Mouse (Mus musculus): ENCODE results near the gene Olfr1279.
"Not testable (repeated sequence)": the region's sequence is repeated elsewhere in the genome, so short reads cannot be mapped to it uniquely, and the experiment has no call there.

Gene Olfr1279

GRCm38 (mm10) chr2:111300374-111300773 is at the start of gene Olfr1279:
Gene Olfr1279, plus strand, starts transcription at chr2:111300635.
- DNase-seq: no peak

- no peak for DNase-seq
Measured at GRCm38 (mm10) chr2:111254216-111254615, 46.2 kb upstream of the Olfr1279 start, which contains the start of gene Olfr1276. Gene Olfr1276, plus strand, starts transcription at chr2:111254516.

- DNase-seq: no peak
Measured at GRCm38 (mm10) chr2:111274006-111274405, 26.4 kb upstream of the Olfr1279 start, which contains the start of gene Olfr1277. Gene Olfr1277, minus strand, starts transcription at chr2:111274106.

- DNase-seq: no peak
Measured at GRCm38 (mm10) chr2:111289836-111290235, 10.6 kb upstream of the Olfr1279 start, which contains the start of gene Olfr1278. Gene Olfr1278, plus strand, starts transcription at chr2:111290136.

- no peak for DNase-seq
Measured at GRCm38 (mm10) chr2:111298541-111298940, 1.9 kb upstream of the Olfr1279 start.

GRCm38 (mm10) chr2:111313717-111314116 is 13.3 kb downstream of the Olfr1279 start, which contains the start of gene Olfr1280:
Gene Olfr1280, plus strand, starts transcription at chr2:111314017.
- no peak for DNase-seq

- DNase-seq: no peak
Measured at GRCm38 (mm10) chr2:111326220-111326619, 25.8 kb downstream of the Olfr1279 start, which contains the start of gene Olfr1281. Gene Olfr1281, plus strand, starts transcription at chr2:111326520.

GRCm38 (mm10) chr2:111333721-111334120 is 33.3 kb downstream of the Olfr1279 start:
- DNase-seq: not testable (repeated sequence)

- no peak for DNase-seq
Measured at GRCm38 (mm10) chr2:111335976-111336375, 35.5 kb downstream of the Olfr1279 start, which contains the start of gene Olfr1282. Gene Olfr1282, minus strand, starts transcription at chr2:111336076.
